Comparison of ENCODE assay signal across 7 mouse cellular contexts in genomic region chr12:108792546-108793452, GRCm38 (mm10). TPM values are rescaled to one million over a fixed set of nuclear protein-coding genes. Genes with fewer than 3 reads are reported as not detected.
A peak's percentile ranks its signal among the peaks of the same experiment; 100 is the strongest.
DNase-seq lines count a peak whose midpoint lies in the region; ATAC-seq lines count a peak whose summit lies in the region.

TSS of gene Yy1 (plus strand) at chr12:108792973.

- under 1% methylated on average over 86 of the region's 127 CpGs for WGBS in embryonic facial prominence, embryonic 11.5 days
- under 1% methylated on average over 98 of the region's 127 CpGs for WGBS in limb, embryonic 10.5 days
- under 1% methylated on average over 85 of the region's 127 CpGs for WGBS in midbrain, embryonic 13.5 days

- peak; percentile 99 for DNase-seq in adrenal gland, postnatal 14 days
- DNase-seq in embryonic facial prominence, embryonic 11.5 days (ENCODE audit: low spot score) = peak; percentile 98
- DNase-seq in kidney, adult 11 months = peak; percentile 98
- peak; percentile 98 for DNase-seq in limb, embryonic 10.5 days (ENCODE audit: low spot score)
- DNase-seq in spleen, adult 12 weeks (ENCODE audit: low spot score) = peak; percentile 97

- no peaks in the 10 kb centered on the region for H3K27me3 ChIP-seq in embryonic facial prominence, embryonic 11.5 days (ENCODE audit: control insufficient read depth, insufficient read depth, low read length)
- H3K27me3 ChIP-seq in limb, embryonic 10.5 days (ENCODE audit: low read depth, poor library complexity, severe bottlenecking) = no peaks in the 10 kb centered on the region
- no peaks in the 10 kb centered on the region for H3K27me3 ChIP-seq in midbrain, embryonic 13.5 days

- peaks cover 5% of the 10 kb centered on the region; the same call in 1 of the 2 replicates for H3K4me1 ChIP-seq in embryonic facial prominence, embryonic 11.5 days (ENCODE audit: control insufficient read depth, insufficient read depth, low read length)
- peaks cover 18% of the 10 kb centered on the region for H3K4me1 ChIP-seq in limb, embryonic 10.5 days
- peaks cover 44% of the 10 kb centered on the region for H3K4me1 ChIP-seq in midbrain, embryonic 13.5 days (replicated peaks)

- peak within 1 kb of the TSS; percentile 36 for H3K4me2 ChIP-seq in embryonic facial prominence, embryonic 11.5 days (ENCODE audit: low read depth, low read length)
- peak within 1 kb of the TSS; percentile 60 for H3K4me2 ChIP-seq in midbrain, embryonic 13.5 days (replicated peaks)

- no peaks in the 10 kb centered on the region for H3K9me3 ChIP-seq in embryonic facial prominence, embryonic 11.5 days (replicated peaks; ENCODE audit: control insufficient read depth, low read length)
- no peaks in the 10 kb centered on the region for H3K9me3 ChIP-seq in limb, embryonic 10.5 days (replicated peaks)
- H3K9me3 ChIP-seq in midbrain, embryonic 13.5 days = no peaks in the 10 kb centered on the region

- H3K36me3 ChIP-seq in embryonic facial prominence, embryonic 11.5 days (replicated peaks; ENCODE audit: control insufficient read depth, insufficient read depth, low read depth, low read length) = no peaks in the 10 kb centered on the region
- peaks cover 16% of the 10 kb centered on the region for H3K36me3 ChIP-seq in limb, embryonic 10.5 days
- H3K36me3 ChIP-seq in midbrain, embryonic 13.5 days = no peaks in the 10 kb centered on the region

- peak within 1 kb of the TSS; percentile 99 for H3K27ac ChIP-seq in embryonic facial prominence, embryonic 11.5 days (replicated peaks; ENCODE audit: low read depth, low read length)
- H3K27ac ChIP-seq in limb, embryonic 10.5 days = peak within 1 kb of the TSS; percentile 97
- H3K27ac ChIP-seq in midbrain, embryonic 13.5 days = peak within 1 kb of the TSS; percentile 98

- H3K4me3 ChIP-seq in embryonic facial prominence, embryonic 11.5 days (ENCODE audit: low read depth, low read length) = peak within 1 kb of the TSS; percentile 99
- peak within 1 kb of the TSS; percentile 92 for H3K4me3 ChIP-seq in limb, embryonic 10.5 days
- peak within 1 kb of the TSS; percentile 100 for H3K4me3 ChIP-seq in midbrain, embryonic 13.5 days (replicated peaks)

- peak; percentile 91 for ATAC-seq in embryonic facial prominence, embryonic 11.5 days (replicated peaks; ENCODE audit: insufficient number of reproducible peaks, low FRiP score, low TSS enrichment, low read depth)
- peak; percentile 78 for ATAC-seq in granulocyte monocyte progenitor cell, adult 5-6 weeks (replicated peaks; ENCODE audit: poor library complexity, severe bottlenecking)
- ATAC-seq in midbrain, embryonic 13.5 days = peak; percentile 93

- peak within 1 kb of the TSS; percentile 91 for H3K9ac ChIP-seq in embryonic facial prominence, embryonic 11.5 days (replicated peaks; ENCODE audit: low read length)
- H3K9ac ChIP-seq in midbrain, embryonic 13.5 days (replicated peaks) = peak within 1 kb of the TSS; percentile 93

RNA-seq across cellular contexts. Expression of gene Yy1, which starts in this region (rescaled TPM):
- total RNA-seq in adrenal gland, postnatal 14 days (2021) = 74.2 and 77.6 TPM in 2 replicates
- 19.3 and 20.2 TPM in 2 replicates for polyA plus RNA-seq in embryonic facial prominence, embryonic 11.5 days (2014; fragmentation: Nextera tagmentation; extraction: Ambion mirVana)
- 61.2 and 69.7 TPM in 2 replicates for total RNA-seq in granulocyte monocyte progenitor cell, adult 5-6 weeks (2014; fragmentation: Nextera tagmentation)
- total RNA-seq in granulocyte monocyte progenitor cell, adult 5-6 weeks (2017) = 54.0 and 54.6 TPM in 2 replicates
- polyA plus RNA-seq in limb, embryonic 10.5 days (2016; fragmentation: Nextera tagmentation; extraction: Ambion mirVana) = 16.9 and 19.0 TPM in 2 replicates
- polyA plus RNA-seq in midbrain, embryonic 13.5 days (2015; fragmentation: Nextera tagmentation; extraction: Ambion mirVana) = 14.7 and 17.4 TPM in 2 replicates

Comparison
In these comparisons a context has a peak if more than half of its experiments do, and no peak if none do; other contexts are left out.
1. Peak in every context shown above with its lines: DNase-seq, ATAC-seq, H3K4me3 ChIP-seq and H3K27ac ChIP-seq.